Mouse (Mus musculus) layer of hippocampus, postnatal 25 days (tissue): ENCODE data around the gene Kif3a. TPM values are rescaled to one million over a fixed set of nuclear protein-coding genes. Genes with fewer than 3 reads are reported as not detected.
A peak's percentile ranks its signal among the peaks of the same experiment; 100 is the strongest.

Experiments
- DNase-seq, 2 experiments: peaks; one replicate each; pipeline ENCODE4 v3.0.0; 2022; ENCODE audit warnings: mixed read lengths in 2 of 2, low spot score in 1 of 2; ENCODE audit errors: extremely low spot score in 1 of 2
- total RNA-seq, 2 experiments: library from RNA; stranded (reverse); gene quantifications; 2 replicates each; pipeline ENCODE4 v1.2.3; 2021

Gene Kif3a
- total RNA-seq, 2 experiments from 2014 or later: 120 to 131 TPM

GRCm38 (mm10) chr11:53615172-53615571, 48.0 kb downstream of the Kif3a start:
- no peak for DNase-seq

- DNase-seq: no peak
These were observed 48.4 kb downstream of the Kif3a start for GRCm38 (mm10) chr11:53615575-53615974.

DNA sequence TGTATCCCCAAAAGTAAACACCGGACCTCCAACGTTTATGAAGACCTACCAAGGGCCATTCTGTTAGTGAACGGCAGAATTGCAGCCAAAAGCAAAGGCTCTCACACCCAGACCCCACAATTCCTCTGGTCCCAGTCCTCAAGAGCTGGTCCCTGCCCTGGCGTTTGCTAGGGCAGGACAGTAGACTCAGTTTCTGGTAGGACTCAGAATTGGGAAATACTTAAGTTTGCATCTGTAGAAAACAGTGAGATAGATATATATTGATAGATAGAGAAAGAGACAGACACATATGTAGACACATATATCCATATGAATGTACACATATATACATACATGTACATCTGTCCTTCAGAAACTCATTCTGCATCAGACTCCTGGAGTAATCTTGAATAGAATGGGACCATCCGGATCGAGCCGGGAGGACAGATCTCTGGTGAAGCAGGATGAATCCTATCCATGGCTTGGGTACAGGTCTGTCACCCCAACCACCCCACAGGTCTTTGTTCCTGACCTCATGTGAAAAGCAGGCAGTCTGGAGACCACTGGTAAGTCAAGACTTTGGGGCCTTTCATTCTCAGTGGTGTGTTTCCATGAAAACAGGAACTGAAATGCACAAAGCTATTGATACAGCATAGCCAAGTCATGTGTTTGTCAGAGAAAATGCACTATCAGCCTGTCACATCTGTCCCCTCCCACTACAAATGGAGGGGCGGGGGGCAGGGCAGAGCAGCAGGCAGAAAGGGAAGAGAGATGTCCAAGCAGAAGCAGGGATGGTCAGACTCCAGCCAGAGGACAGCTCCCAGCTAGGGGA, 49.8 kb downstream of the Kif3a start:
- DNase-seq: no peak

DNA sequence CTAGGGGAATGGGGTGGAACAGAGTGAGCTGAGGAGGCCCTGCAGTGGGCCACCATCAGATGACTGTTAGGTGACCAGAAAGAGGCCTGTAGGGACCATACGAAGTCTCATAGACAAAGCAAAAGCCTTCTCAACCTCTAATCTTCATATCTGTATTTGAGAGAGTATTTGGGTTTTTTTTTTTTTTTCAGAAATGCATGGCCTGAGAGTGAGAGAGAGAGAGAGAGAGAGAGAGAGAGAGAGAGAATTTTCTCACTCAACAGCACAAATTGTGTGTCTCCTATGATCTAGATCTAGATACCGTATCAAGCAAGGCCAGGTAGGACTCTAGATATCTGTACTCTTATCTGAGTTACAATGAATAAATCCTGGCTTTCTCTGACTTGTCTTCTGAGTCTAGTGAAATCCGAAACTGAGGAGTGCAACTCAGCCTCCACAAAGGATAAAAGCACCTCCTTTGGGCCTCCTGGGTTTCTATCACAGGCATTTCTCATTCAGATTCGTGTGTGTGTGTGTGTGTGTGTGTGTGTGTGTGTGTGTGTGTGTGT, 50.5 kb downstream of the Kif3a start:
- no peak for DNase-seq

DNA sequence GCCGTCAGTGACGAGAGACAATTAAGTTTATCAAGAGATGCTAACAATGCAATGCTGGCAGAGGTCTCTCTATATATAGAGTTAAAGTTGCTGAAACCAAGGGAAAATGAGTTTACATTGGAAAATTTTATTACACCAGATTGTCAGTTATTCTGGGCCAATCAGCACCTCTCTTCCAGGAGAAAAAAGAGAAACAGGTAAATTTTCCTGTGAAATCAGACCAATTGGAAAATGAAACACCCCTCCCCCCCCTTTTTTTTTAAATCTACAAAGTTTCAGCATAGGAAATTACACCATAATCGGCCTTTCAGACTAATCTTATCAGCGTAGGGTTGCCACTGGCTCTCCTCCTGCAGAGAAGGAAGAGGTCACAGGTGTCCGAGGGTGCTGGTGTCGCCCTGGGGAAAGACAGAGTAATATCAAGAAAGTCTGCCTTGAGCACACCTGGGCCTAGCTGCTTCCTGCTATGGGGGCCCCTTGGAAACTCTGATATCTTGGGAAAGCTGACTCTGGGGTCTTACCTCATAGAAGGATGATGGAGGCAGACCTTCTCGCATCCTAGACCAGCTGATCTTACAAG, 51.5 kb downstream of the Kif3a start, which contains the start of gene Il4:
Il4 (minus strand) TSS at position 51 of the 580 bp plus-strand sequence.
- DNase-seq: no peak

DNA sequence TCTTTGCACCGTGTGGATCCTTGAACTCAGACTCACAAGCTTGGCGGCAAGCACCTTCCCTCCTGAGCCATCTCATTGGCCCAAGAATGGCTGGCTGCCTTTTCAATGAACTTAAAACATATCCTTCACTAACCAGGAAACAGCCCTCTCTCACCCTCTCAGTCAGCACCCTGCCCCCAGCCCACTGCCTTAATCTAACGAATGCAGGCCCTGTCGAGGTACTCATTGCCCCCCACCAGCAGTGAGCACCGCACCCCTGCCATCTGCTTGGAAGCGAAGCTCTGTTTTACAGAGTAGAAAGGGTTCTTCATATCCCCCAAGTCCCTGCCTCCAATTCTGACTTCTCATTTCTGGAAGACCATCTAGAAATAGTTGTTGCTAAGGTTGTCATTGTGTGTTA, 52.2 kb downstream of the Kif3a start:
- DNase-seq: no peak

GRCm38 (mm10) chr11:53620094-53620493, 52.9 kb downstream of the Kif3a start:
- DNase-seq: no peak

DNA sequence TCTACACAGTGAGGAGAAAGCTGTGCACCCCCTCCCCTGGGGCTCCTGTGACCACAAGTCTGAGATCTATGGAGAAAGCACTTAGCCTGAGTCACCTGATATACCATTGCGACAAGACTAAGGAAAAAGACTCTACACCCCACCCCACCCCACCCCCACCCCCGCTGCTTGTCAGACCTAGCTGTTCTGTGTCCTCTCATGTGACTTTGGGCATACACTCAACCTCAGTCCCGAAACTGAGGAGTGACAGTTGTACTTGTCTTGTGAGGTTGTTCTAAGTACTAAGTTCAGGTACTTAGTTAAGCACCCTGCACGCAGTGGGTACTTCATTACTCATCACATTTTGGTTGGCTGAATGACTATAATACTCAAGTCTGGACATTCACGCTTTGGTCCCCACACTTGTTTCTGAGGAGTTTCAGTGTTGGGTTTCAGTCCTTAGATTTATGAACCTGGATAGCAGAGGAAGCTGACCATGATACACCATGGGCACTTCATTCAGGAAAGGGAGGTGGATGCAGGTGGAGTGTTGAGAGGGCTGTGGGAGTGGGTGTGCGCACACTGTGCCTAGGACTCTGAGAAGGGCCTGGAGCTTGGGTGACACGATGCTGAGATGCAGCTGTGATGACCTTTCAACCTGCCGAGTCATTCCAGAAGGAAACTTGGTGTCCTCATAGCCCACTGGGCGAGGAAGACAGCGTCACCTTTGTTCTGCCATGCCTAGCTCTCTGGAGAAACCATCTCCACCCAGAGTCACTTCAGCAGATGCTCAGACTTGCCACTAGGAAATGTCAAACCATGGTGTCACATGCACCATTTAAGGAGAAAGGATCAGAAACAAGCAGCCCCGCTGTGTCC, 54.6 kb downstream of the Kif3a start:
- no peak for DNase-seq

- no peak for DNase-seq
These were observed 55.2 kb downstream of the Kif3a start for GRCm38 (mm10) chr11:53622440-53622806.

GRCm38 (mm10) chr11:53623573-53623972, 56.4 kb downstream of the Kif3a start:
- no peak for DNase-seq

- no peak for DNase-seq
These were observed 56.9 kb downstream of the Kif3a start for GRCm38 (mm10) chr11:53624124-53624523.

DNA sequence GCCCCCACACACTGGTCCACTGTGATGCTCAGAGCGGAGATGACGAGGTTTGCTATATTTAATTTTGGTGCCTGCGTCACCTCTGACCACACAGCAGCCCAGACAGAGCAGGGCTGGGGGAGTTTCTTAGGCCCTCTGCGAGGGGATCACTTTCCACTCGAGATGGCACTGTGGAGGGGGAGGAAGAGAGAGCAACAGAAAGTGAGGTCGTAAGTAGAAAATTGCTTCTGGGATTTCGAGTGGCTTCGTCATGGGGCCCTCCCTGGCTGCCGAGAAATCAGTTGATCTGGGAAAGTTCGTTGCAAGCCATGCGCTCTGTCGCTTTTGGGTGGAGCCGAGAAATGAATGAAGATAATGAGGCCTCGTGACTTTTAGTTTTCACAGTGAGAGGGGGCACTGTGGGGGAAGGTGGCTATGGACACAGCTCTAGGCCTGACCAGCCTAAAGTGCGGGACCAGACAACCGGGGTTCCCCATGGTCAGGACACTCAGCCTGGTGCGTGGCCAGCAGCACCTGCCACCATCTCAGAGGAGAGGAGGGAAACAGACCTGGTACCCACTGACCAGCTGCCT, 59.7 kb downstream of the Kif3a start:
- no peak for DNase-seq

GRCm38 (mm10) chr11:53627859-53628258, 60.7 kb downstream of the Kif3a start:
- DNase-seq: peak; percentile 41 to 90

DNA sequence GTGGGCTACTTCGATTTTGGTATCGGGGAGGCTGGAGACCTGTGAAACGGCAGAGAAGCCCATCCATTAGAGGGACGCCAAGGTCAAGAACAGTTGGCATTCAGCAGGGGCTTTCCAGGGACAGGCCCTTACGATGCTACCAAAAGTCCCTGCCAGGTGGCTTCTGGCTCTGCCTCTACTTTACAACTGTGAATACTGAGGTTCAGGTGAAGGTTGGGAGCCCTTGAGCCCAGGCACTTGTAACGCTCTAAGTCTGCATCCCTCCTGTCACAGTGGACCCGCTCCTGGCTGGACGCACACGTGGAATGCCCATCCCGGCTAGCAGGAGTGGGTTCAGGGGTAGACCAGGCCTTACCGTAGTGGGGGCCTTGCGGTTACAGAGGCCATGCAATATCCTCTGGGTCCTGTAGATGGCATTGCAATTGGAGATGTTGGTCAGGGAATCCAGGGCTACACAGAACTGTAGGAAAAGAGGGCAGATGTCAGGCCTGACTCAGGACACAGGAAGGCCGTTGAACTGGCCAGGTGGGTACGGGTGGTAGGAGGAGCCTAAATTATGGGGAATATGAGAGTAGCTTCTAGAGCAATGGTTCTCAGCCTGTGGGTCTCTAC, 65.0 kb downstream of the Kif3a start:
- peak in 1 of 2 experiments; percentile 19 for DNase-seq

DNA sequence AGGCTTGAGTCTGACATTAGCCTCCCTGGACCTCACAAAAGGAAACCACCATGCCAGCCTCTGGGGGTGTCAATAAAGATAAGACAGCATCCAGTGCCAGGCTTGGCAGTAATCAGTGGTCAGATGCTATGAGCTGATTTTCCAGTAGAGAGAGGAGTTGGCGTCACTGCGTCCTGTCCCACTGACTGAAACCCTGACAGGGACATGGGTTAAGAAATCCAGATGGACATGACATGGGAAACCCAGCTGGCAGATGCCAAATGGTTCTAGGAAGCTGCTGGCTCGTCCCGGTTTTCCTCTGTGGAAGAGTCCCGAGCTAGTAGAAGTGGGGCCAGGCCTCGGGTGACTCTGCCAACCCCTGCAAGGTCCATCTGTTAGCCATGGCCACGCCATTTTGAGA, 66.5 kb downstream of the Kif3a start:
- DNase-seq: no peak

DNA sequence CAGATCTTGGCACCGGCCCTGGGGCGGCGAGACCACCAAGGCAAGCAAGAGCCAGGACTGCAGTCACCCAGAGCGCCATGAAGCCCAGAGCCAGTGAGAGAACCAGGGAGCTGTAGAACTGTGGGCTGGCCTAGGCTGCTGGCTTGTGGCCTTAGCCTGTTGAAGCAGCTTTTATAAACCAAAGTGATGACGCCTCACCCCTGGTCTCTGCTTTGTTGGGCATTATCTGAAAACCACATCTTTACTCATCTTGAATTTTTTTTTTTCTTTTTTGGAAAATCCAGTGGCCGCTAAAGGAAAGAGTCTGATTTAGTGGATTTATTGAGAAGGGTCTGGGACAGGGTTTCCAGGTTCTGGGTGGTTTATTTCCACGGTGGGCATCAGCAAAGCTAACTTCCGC, 67.4 kb downstream of the Kif3a start, which contains the start of gene Il13:
Il13 (minus strand) TSS at position 147 of the 400 bp plus-strand sequence.
- DNase-seq: no peak

GRCm38 (mm10) chr11:53635590-53636182, 68.5 kb downstream of the Kif3a start:
- no peak for DNase-seq

DNA sequence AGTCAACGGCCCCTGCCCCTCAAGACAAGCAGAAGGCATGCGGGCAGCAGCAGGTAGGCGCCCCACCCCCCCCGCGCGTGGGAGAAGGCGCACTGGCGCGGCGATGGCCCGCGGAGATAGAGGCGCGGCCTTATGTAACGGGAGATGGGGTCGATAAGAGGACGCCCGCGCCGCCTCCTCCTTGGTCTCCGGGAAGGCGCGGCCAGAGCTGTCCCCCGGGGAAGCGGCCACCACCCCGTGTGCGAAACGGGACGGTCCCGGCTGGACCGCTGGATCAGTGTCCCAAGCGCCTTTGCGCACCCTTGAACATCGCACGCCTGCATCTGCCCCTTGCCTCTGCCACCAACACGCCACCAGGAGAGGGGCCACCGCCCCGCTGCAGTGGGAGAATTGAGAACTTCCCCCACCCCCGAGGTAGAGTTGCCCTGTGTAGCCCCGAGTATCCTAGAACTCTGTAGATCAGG, 69.0 kb downstream of the Kif3a start:
- peak; percentile 14 to 35 for DNase-seq

GRCm38 (mm10) chr11:53637046-53637802, 70.0 kb downstream of the Kif3a start:
- no peak for DNase-seq
